Mouse (Mus musculus) neural tube, embryonic 15.5 days (tissue): ENCODE results near the gene Rnf182. TPM values are rescaled to one million over a fixed set of nuclear protein-coding genes. Genes with fewer than 3 reads are reported as not detected.

ENCODE experiments used
- ATAC-seq: fragments of 200-750 bp; cut with Nextera tagmentation; 2 replicates; pipeline ENCODE4 v1.8.0; 2017; ENCODE audit warnings: mild to moderate bottlenecking, moderate TSS enrichment, moderate library complexity; ENCODE audit not compliant: low FRiP score
- H3K27ac ChIP-seq: fragments of 300-500 bp; sonication (generic); replicated peaks from 2 replicates; pipeline ENCODE4 v1.5.1; 2015; ENCODE audit warnings: mild to moderate bottlenecking, inconsistent platforms
- H3K27me3 ChIP-seq: fragments of 300-500 bp; sonication (generic); replicated peaks from 2 replicates; pipeline ENCODE4 v1.6.1; 2015; ENCODE audit warnings: inconsistent platforms
- H3K36me3 ChIP-seq: fragments of 300-500 bp; sonication (generic); 2 replicates; pipeline ENCODE4 v1.6.1; 2015; ENCODE audit warnings: inconsistent platforms
- H3K4me1 ChIP-seq: fragments of 300-500 bp; sonication (generic); 2 replicates; pipeline ENCODE4 v1.6.1; 2015; ENCODE audit warnings: inconsistent platforms
- H3K4me2 ChIP-seq: fragments of 300-500 bp; sonication (generic); 2 replicates; pipeline ENCODE4 v1.6.1; 2015; ENCODE audit warnings: inconsistent platforms, mild to moderate bottlenecking, moderate library complexity
- H3K4me3 ChIP-seq: fragments of 300-500 bp; sonication (generic); replicated peaks from 2 replicates; pipeline ENCODE4 v1.5.1; 2015; ENCODE audit warnings: mild to moderate bottlenecking, inconsistent platforms
- H3K9ac ChIP-seq: fragments of 300-500 bp; sonication (generic); replicated peaks from 2 replicates; pipeline ENCODE4 v1.6.1; 2015; ENCODE audit warnings: mild to moderate bottlenecking, inconsistent platforms
- H3K9me3 ChIP-seq: fragments of 300-500 bp; sonication (generic); replicated peaks from 2 replicates; pipeline ENCODE4 v1.6.1; 2016; ENCODE audit warnings: inconsistent platforms
- WGBS: fragments of 180-500 bp; shearing (Covaris S2); methylation state at CpG from one replicate; pipeline ENCODE4 v1.1.7; 2015; ENCODE audit warnings: mixed read lengths; 5-methylcytosine and 5-hydroxymethylcytosine counted together
- polyA plus RNA-seq: library from polyadenylated mRNA; unstranded; fragments of >200 nt; fragmentation: Nextera tagmentation; extraction: Ambion mirVana; gene quantifications from 2 replicates; pipeline ENCODE4 v1.2.1, GENCODE M21; 2015

Gene Rnf182
- polyA plus RNA-seq, 1 experiment from 2014 or later = 30.2 TPM

DNA sequence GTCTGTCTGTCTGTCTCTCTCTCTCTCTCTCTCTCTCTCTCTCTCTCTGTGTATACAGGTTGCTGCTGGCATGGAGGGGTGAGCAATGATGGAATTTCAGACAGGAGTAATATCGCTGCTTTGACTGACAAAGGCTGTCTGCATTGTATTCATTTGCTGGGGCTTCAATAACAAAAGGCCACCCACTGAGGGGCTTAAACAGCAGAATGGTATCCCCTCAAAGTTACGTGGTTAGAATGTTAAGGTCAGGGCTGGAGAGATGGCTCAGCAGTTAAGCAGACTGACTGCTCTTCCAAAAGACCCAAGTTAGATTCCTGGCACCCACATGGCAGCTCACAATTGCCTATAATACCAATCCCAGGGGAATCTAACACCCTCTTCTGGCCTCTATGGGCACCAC, 30.2 kb upstream of the Rnf182 start:
- Histone ChIP-seq H3K36me3 (no peaks in the 10 kb centered on the region), H3K9me3 (no peaks in the 10 kb centered on the region), H3K4me1 (0 out of 2 replicates have a peak, but pooled peaks cover 5% of the 10 kb centered on the region), H3K4me2 (no peak overlapping the region), H3K4me3 (no peak overlapping the region), H3K27ac (no peak overlapping the region), H3K9ac (no peak overlapping the region), H3K27me3 (no peaks in the 10 kb centered on the region)
- no peak for ATAC-seq
- 44% methylated on average over 2 of the region's 2 CpGs for WGBS

DNA sequence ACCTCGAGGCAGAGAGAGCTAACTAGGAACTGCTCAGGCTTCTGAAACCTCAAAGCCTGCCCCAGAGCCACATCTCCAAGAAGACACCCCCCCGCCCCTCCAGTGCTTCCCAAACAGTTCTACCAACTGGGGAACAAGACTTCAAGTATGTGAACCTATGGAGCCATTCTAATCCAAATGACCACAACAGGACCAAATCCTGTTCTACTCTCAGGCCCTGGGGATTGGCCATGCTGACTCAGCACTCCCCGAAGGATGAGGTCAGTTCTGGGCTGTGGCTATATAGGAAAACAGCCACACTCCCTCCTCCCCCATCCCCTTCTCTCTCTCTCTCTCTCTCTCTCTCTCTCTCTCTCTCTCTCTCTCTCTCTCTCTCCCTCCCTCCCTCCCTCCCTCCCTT, 28.5 kb upstream of the Rnf182 start:
- H3K4me1 ChIP-seq = 0 out of 2 replicates have a peak, but pooled peaks cover 5% of the 10 kb centered on the region
- H3K9me3 ChIP-seq = no peaks in the 10 kb centered on the region
- H3K27me3 ChIP-seq = peaks cover 5% of the 10 kb centered on the region; the same call in 1 of the 2 replicates
- H3K27ac ChIP-seq = no peak overlapping the region
- 88% methylated on average over 3 of the region's 3 CpGs for WGBS
- no peak overlapping the region for H3K9ac ChIP-seq
- ATAC-seq = no peak
- no peaks in the 10 kb centered on the region for H3K36me3 ChIP-seq
- no peak overlapping the region for H3K4me3 ChIP-seq
- no peak overlapping the region for H3K4me2 ChIP-seq

DNA sequence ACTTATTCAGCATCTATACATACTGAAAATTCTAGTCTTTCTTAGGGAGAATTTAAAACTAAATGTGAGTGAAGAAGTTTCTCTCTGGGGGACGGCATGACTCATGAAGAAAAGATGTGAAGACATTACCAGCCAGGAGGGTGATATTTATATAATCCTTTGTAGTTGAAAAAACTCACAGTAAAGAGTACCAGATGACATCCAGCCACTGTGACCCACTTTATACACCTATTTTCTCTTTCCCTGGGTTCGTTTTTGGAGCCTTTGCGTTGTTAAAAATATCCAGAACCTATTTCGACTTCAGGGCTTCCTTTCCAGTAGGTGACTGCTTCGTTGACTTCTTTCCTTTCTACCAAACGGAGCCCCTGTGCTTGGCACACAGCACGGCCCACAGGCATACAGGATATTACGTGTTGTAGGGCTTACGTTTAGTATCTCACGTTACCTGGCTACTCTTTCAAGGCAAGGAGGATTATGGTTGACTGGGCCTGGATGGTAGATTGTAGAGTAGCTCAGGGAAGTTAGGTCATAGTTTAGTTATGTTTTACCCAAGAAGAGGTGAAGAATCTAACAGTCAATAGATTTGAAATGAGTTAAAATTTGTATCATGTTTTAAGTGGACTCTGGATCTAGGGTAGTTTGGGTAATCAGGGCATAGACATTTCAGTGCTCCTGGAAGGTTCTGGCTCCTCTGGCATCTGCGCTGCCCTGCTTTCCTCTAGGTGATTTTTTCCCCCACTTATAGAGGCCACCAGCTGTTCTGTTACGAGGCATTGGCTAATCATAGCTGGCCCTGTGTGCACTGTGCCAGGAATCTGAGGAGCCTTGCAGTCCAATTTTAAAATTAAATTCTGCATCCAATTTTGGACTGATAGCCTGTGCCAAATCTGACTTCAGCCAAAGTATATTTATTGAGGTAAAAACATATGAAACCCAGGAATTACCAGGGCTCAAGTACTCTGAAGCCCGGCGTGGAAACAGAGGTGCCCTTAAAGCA, 27.4 kb upstream of the Rnf182 start:
- peaks cover 5% of the 10 kb centered on the region; the same call in 1 of the 2 replicates for H3K27me3 ChIP-seq
- H3K27ac ChIP-seq = no peak overlapping the region
- no peak overlapping the region for H3K4me3 ChIP-seq
- 84% methylated on average over 14 of the region's 14 CpGs for WGBS
- no peaks in the 10 kb centered on the region for H3K36me3 ChIP-seq
- H3K9me3 ChIP-seq = no peaks in the 10 kb centered on the region
- 0 out of 2 replicates have a peak, but pooled peaks cover 4% of the 10 kb centered on the region for H3K4me1 ChIP-seq
- no peak overlapping the region for H3K4me2 ChIP-seq
- no peak overlapping the region for H3K9ac ChIP-seq
- ATAC-seq = no peak

DNA sequence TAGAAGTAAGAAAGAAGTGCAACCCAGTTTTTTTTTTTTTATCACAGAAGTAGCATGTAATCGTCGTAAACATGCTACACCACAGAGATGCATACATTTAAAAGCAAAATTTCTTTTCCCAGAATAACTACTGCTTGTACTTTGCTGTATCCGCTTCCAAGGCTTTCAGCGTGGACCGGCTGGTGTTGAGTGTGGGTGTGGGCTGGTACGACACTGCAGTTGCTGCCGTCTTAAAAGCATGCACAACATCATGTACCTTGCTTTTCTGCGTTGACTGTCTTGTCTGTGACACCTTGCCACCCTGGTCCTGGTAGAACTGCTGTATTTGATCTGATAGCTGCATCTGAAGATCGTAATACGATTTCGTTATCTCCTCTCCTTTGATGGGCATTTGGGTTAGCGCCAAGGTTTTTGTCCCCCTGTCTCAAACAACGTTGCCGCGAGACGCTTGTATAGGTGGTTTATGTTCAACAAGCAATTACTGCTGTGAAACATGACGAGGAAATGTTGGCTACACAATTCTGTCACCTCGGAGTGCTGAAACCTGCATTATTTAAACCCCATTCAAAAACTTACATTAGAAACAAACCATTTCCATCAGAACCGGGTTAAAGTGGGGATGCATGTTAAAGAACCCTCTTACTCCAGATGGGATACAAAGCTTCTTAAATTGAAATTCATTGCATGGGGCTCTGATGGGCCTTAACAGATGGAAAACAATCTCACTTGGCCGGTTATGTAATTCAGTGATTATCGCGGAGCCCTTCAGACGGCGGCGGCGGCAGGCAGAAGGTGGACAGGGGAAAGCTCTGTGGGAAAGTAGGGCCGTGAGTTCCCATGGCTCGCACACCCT, 23.5 kb upstream of the Rnf182 start:
- no peak overlapping the region for H3K4me2 ChIP-seq
- H3K27me3 ChIP-seq = peaks cover 5% of the 10 kb centered on the region; the same call in 1 of the 2 replicates
- 60% methylated on average over 28 of the region's 28 CpGs for WGBS
- H3K9ac ChIP-seq = no peak overlapping the region
- H3K27ac ChIP-seq = no peak overlapping the region
- H3K4me3 ChIP-seq = no peak overlapping the region
- H3K36me3 ChIP-seq = no peaks in the 10 kb centered on the region
- ATAC-seq = no peak
- no peaks in the 10 kb centered on the region for H3K9me3 ChIP-seq
- H3K4me1 ChIP-seq = 0 out of 2 replicates have a peak, but pooled peaks cover 6% of the 10 kb centered on the region

DNA sequence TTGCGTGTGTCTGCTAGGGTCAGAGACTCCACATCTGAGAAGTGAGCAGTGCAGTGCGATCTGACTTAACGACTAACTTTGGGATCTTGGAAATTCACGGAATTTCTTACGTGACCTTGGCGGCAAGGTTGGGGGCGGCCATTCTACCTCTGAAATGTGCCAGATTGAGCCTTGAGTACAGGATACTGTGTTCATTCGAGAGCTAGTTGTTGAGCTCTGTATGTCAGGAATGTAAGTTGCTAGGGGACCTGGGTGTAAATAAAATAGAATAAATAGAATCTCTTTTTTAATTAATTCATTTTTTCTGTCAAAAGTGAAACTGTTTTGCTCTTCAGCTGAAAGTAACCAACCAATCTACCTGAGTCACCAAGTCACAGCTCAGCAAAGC, 22.8 kb upstream of the Rnf182 start:
- Histone ChIP-seq H3K9me3 (no peaks in the 10 kb centered on the region), H3K4me3 (no peak overlapping the region), H3K27me3 (peaks cover 5% of the 10 kb centered on the region; the same call in 1 of the 2 replicates), H3K4me1 (0 out of 2 replicates have a peak, but pooled peaks cover 6% of the 10 kb centered on the region), H3K27ac (no peak overlapping the region), H3K36me3 (no peaks in the 10 kb centered on the region), H3K4me2 (no peak overlapping the region), H3K9ac (no peak overlapping the region)
- no peak for ATAC-seq
- 68% methylated on average over 8 of the region's 8 CpGs for WGBS

DNA sequence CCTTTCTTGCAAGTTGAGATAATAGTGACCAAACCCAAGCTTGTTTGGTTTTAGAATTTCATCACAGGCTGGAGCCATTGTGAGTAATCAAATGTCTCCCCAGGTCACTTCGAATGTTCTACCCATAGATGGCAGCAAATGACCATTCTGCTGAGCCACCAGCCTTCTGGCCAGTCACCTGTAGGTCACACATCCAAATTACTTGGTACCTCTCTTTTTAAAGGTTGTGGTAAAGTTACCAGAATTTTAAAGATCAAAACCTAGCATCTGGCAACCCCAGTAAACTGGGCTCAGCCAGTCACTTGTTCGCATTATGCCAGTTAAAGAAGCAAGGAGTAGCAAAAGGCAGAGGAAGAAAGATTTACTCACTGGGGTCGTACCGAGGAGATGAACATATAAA, 19.6 kb upstream of the Rnf182 start:
- H3K27me3 ChIP-seq = peaks cover 5% of the 10 kb centered on the region; the same call in 1 of the 2 replicates
- H3K4me2 ChIP-seq = no peak overlapping the region
- H3K4me1 ChIP-seq = 0 out of 2 replicates have a peak, but pooled peaks cover 6% of the 10 kb centered on the region
- no peak overlapping the region for H3K4me3 ChIP-seq
- H3K27ac ChIP-seq = no peak overlapping the region
- no peak for ATAC-seq
- 0 out of 2 replicates have a peak overlapping the region, but pooled peaks have one; percentile 20 for H3K9ac ChIP-seq
- 58% methylated on average over 4 of the region's 4 CpGs for WGBS
- H3K9me3 ChIP-seq = no peaks in the 10 kb centered on the region
- no peaks in the 10 kb centered on the region for H3K36me3 ChIP-seq

DNA sequence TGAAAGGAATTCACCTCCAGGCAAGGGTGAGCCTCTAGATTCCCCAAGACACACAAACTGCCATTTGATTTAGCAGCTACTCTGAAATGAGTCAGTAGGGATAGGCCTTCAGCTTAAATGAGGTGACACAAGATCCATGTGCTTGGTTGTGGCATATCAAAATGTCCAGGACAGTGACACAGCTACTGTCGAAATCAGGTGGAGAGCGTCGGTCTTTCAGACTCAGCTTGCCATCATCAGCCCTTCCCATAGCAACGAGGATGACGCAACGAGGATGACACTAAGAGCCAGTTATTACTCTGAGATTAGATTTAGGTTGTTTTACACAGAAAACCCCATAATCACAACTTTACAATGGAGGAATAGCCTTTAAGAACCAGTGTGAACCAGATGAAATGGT, 14.5 kb upstream of the Rnf182 start:
- Histone ChIP-seq H3K9ac (no peak overlapping the region), H3K4me2 (no peak overlapping the region), H3K36me3 (no peaks in the 10 kb centered on the region), H3K4me1 (peaks cover 5% of the 10 kb centered on the region), H3K9me3 (no peaks in the 10 kb centered on the region), H3K27me3 (no peaks in the 10 kb centered on the region), H3K4me3 (no peak overlapping the region), H3K27ac (no peak overlapping the region)
- 96% methylated on average over 6 of the region's 6 CpGs for WGBS
- no peak for ATAC-seq

DNA sequence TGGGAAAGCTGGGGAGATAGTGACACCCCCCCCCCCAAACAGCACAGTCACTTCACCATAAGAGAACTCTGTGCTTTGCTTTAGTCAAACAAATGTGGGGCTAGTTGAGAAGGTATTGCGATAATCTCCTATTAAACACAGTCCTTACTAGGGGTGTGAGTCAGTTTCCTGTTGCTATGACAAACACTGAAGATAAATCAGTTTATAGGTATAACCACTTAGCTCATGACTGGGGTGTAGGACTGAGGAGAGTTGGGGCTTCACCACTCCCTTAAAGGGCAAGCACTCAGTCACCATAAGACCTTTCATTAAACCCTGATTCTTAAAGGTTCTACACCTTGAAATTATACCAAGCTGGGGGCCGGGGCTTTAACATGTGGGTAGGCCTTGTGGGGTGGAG, 13.1 kb upstream of the Rnf182 start:
- Histone ChIP-seq H3K27ac (no peak overlapping the region), H3K4me1 (peaks cover 5% of the 10 kb centered on the region), H3K4me2 (no peak overlapping the region), H3K9me3 (no peaks in the 10 kb centered on the region), H3K4me3 (no peak overlapping the region), H3K36me3 (no peaks in the 10 kb centered on the region), H3K27me3 (no peaks in the 10 kb centered on the region), H3K9ac (no peak overlapping the region)
- ATAC-seq = no peak
- WGBS = 93% methylated on average over 2 of the region's 2 CpGs

DNA sequence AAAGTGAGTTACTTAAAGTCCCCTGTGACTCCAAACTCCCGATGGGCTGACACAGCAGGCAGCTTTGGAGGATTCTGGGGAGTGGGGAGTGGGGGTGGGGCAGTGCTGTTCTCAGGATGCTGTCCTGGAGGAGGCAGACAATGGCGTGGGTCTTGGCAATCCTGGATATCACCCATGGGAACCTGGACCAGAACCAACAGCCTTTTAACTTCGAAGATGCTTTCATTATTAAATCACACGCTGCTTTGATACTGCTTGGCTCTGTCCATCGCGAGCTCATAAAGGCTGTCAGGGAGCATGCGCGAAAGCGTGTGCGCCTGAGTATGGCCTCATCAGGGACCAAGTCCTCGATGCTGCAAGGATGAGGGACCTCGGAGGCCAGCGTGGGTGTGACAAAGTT, 12.5 kb upstream of the Rnf182 start:
- H3K9ac ChIP-seq = no peak overlapping the region
- H3K4me1 ChIP-seq = peaks cover 5% of the 10 kb centered on the region
- ATAC-seq = no peak
- no peaks in the 10 kb centered on the region for H3K36me3 ChIP-seq
- 62% methylated on average over 13 of the region's 13 CpGs for WGBS
- no peaks in the 10 kb centered on the region for H3K27me3 ChIP-seq
- no peaks in the 10 kb centered on the region for H3K9me3 ChIP-seq
- H3K27ac ChIP-seq = no peak overlapping the region
- peak overlapping the region; percentile 32 for H3K4me2 ChIP-seq
- H3K4me3 ChIP-seq = no peak overlapping the region

DNA sequence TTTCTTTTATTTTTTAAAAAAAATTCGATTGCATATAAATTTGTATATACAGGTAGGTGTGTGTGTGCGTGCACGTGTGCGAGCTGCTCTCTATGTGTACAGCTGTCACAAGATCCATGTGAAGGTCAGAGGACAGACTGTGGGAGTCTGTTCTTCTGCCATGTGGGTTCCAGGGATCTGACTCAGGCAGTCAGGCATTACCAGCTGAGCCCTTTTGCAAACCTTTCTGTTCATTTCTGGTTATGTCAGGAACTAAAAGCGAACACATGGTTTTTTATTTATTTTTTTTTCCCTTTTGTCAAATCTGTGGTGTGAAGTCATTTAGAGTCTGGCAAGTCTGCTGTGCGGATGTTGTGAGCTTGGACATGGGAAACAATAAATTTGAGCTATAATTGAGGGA, 6.7 kb upstream of the Rnf182 start:
- H3K4me2 ChIP-seq = no peak overlapping the region
- H3K9ac ChIP-seq = no peak overlapping the region
- no peaks in the 10 kb centered on the region for H3K27me3 ChIP-seq
- no peaks in the 10 kb centered on the region for H3K36me3 ChIP-seq
- no peak for ATAC-seq
- H3K9me3 ChIP-seq = no peaks in the 10 kb centered on the region
- WGBS = 74% methylated on average over 6 of the region's 6 CpGs
- no peaks in the 10 kb centered on the region for H3K4me1 ChIP-seq
- H3K27ac ChIP-seq = no peak overlapping the region
- no peak overlapping the region for H3K4me3 ChIP-seq

DNA sequence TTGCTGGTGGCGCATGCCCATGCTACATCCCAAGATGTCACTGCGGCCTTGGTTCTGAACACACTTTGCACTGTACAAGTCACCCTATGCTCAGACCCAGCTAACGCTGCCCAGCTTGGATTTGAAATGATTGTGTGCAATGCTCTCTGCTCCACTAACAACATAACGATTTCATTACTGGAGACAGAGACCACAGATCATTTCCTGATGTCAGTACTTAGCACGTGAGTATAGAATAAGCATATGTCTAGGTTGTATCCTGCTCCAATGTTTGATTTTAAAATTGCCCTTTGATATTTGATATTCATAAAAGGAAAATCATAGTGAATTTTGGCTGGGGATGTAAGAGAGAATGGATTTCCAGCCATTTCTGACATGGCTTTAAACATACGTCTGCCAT, 3.5 kb upstream of the Rnf182 start:
- Histone ChIP-seq H3K9ac (no peak overlapping the region), H3K36me3 (no peaks in the 10 kb centered on the region), H3K9me3 (no peaks in the 10 kb centered on the region), H3K4me2 (no peak overlapping the region), H3K27ac (no peak overlapping the region), H3K4me1 (peaks cover 13% of the 10 kb centered on the region), H3K27me3 (no peaks in the 10 kb centered on the region), H3K4me3 (no peak overlapping the region)
- ATAC-seq = no peak
- 82% methylated on average over 6 of the region's 6 CpGs for WGBS
